Mouse (Mus musculus): ENCODE data around the gene Pnma1. TPM values are rescaled to one million over a fixed set of nuclear protein-coding genes. Genes with fewer than 3 reads are reported as not detected.

Gene Pnma1
- polyA plus RNA-seq, 1 experiment, result not detected

DNA sequence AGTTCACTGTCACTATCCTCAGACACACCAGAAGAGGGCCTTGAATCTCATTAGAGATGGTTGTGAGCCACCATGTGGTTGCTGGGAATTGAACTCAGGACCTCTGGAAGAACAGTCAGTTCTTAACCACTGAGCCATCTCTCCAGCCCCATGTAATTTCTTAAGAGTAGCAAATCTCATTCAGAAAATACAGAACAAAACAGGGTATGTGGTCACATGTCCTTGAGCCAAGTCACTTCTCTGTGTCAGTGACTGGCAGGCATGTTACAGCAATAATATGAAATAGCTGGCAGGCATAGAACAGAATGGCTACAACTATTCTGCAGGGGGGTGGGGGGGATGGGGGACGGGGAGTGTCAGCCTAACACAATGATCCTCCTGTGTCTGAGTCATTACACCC is 48.2 kb downstream of the Pnma1 start:
- H3K36me3 ChIP-seq (ENCODE audit: control insufficient read depth, insufficient read depth, low read length, poor library complexity, severe bottlenecking), result no peaks in the 10 kb centered on the region
- no peak overlapping the region for H3K4me3 ChIP-seq (ENCODE audit: low read depth, low read length)
- peaks cover 6% of the 10 kb centered on the region for H3K9me3 ChIP-seq (replicated peaks; ENCODE audit: control insufficient read depth, insufficient read depth, low read length, poor library complexity, severe bottlenecking)

DNA sequence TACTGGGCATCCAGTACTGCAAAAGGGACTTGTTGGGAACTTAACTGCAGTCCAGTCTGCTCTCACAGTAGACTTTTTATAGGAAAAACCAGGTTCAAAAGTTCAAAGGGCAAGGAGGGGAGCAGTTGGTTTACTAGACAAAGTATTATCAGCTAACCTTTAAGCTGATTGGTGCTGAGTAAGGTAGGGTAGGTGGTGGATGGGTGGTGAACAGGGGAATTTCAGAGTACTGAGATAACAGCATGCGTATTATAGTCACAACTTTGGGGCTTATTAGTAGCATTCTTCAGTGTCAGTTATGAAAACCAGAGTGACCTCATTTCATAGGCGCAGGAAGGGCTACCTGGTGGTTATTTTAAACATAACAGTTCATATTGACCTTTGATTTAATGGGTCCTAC is 48.7 kb downstream of the Pnma1 start:
- H3K27ac ChIP-seq (ENCODE audit: insufficient read depth, low read length), result no peak overlapping the region
- no peaks in the 10 kb centered on the region for H3K36me3 ChIP-seq (ENCODE audit: control insufficient read depth, insufficient read depth, low read length, poor library complexity, severe bottlenecking)
- H3K9me3 ChIP-seq (replicated peaks; ENCODE audit: control insufficient read depth, insufficient read depth, low read length, poor library complexity, severe bottlenecking), result peaks cover 6% of the 10 kb centered on the region
- no peaks in the 10 kb centered on the region for H3K4me1 ChIP-seq (ENCODE audit: control insufficient read depth, insufficient read depth, low read length)
- no peak overlapping the region for H3K9ac ChIP-seq (ENCODE audit: low read depth, poor library complexity, severe bottlenecking)
- TF ChIP-seq EP300 (IDR thresholded peaks at IDR 0.05; ENCODE audit: insufficient read depth, low read depth, low read length) (no peak), CTCF (IDR thresholded peaks at IDR 0.05; ENCODE audit: low read depth, low read length) (no peak), POLR2A (IDR thresholded peaks at IDR 0.05; ENCODE audit: insufficient read depth, low read length) (no peak)
- H3K4me3 ChIP-seq (ENCODE audit: low read depth, low read length), result no peak overlapping the region
- no peaks in the 10 kb centered on the region; the same call in 1 of the 2 replicates for H3K27me3 ChIP-seq (ENCODE audit: control insufficient read depth, insufficient read depth, low read length, poor library complexity, severe bottlenecking)

More for the DNA sequence above, 48.2 kb downstream of the Pnma1 start:
- TF ChIP-seq POLR2A (IDR thresholded peaks at IDR 0.05; ENCODE audit: insufficient read depth, low read length) (no peak), CTCF (IDR thresholded peaks at IDR 0.05; ENCODE audit: low read depth, low read length) (no peak), EP300 (IDR thresholded peaks at IDR 0.05; ENCODE audit: insufficient read depth, low read depth, low read length) (no peak)
- no peaks in the 10 kb centered on the region; the same call in 1 of the 2 replicates for H3K27me3 ChIP-seq (ENCODE audit: control insufficient read depth, insufficient read depth, low read length, poor library complexity, severe bottlenecking)
- H3K27ac ChIP-seq (ENCODE audit: insufficient read depth, low read length), result no peak overlapping the region
- H3K9ac ChIP-seq (ENCODE audit: low read depth, poor library complexity, severe bottlenecking), result no peak overlapping the region
- no peaks in the 10 kb centered on the region for H3K4me1 ChIP-seq (ENCODE audit: control insufficient read depth, insufficient read depth, low read length)

Other genes starting within 250 kb of the Pnma1 start
- gene Numb, start 226.6 kb downstream of the Pnma1 start, polyA plus RNA-seq (2011; ENCODE audit: insufficient read depth, insufficient read length, low read depth, missing spikeins), result 43.5 and 47.3 TPM in 2 replicates
- 13.0 and 13.7 TPM in 2 replicates for gene Riox1, start 197.9 kb downstream of the Pnma1 start, polyA plus RNA-seq (2011; ENCODE audit: insufficient read depth, insufficient read length, low read depth, missing spikeins)
- not detected in 2 replicates for gene Heatr4, start 163.6 kb downstream of the Pnma1 start, polyA plus RNA-seq (2011; ENCODE audit: insufficient read depth, insufficient read length, low read depth, missing spikeins)
- 6.5 and 6.7 TPM in 2 replicates for gene Acot2, start 160.6 kb downstream of the Pnma1 start, polyA plus RNA-seq (2011; ENCODE audit: insufficient read depth, insufficient read length, low read depth, missing spikeins)
- 36.4 and 48.7 TPM in 2 replicates for gene Acot1, start 139.0 kb downstream of the Pnma1 start, polyA plus RNA-seq (2011; ENCODE audit: insufficient read depth, insufficient read length, low read depth, missing spikeins)
- gene Acot4, start 110.1 kb downstream of the Pnma1 start, polyA plus RNA-seq (2011; ENCODE audit: insufficient read depth, insufficient read length, low read depth, missing spikeins), result 0.21 and 0.39 TPM in 2 replicates
- not detected in 2 replicates for gene Gm49366, start 109.6 kb downstream of the Pnma1 start, polyA plus RNA-seq (2011; ENCODE audit: insufficient read depth, insufficient read length, low read depth, missing spikeins)
- not detected in 2 replicates for gene Acot3, start 96.3 kb downstream of the Pnma1 start, polyA plus RNA-seq (2011; ENCODE audit: insufficient read depth, insufficient read length, low read depth, missing spikeins)
- not detected in 2 replicates for gene Acot5, start 79.2 kb downstream of the Pnma1 start, polyA plus RNA-seq (2011; ENCODE audit: insufficient read depth, insufficient read length, low read depth, missing spikeins)
- 0.78 and 1.1 TPM in 2 replicates for gene Acot6, start 47.8 kb downstream of the Pnma1 start, polyA plus RNA-seq (2011; ENCODE audit: insufficient read depth, insufficient read length, low read depth, missing spikeins)
- gene Dnal1, start 34.1 kb downstream of the Pnma1 start, polyA plus RNA-seq (2011; ENCODE audit: insufficient read depth, insufficient read length, low read depth, missing spikeins), result 13.3 and 15.1 TPM in 2 replicates
- 28.3 and 30.1 TPM in 2 replicates for gene Elmsan1, start 70.4 kb upstream of the Pnma1 start, polyA plus RNA-seq (2011; ENCODE audit: insufficient read depth, insufficient read length, low read depth, missing spikeins)
- gene Ptgr2, start 136.7 kb upstream of the Pnma1 start, polyA plus RNA-seq (2011; ENCODE audit: insufficient read depth, insufficient read length, low read depth, missing spikeins), result 28.1 and 31.2 TPM in 2 replicates
- gene Zfp410, start 168.4 kb upstream of the Pnma1 start, polyA plus RNA-seq (2011; ENCODE audit: insufficient read depth, insufficient read length, low read depth, missing spikeins), result 37.3 and 41.7 TPM in 2 replicates
- gene Coq6, start 213.2 kb upstream of the Pnma1 start, polyA plus RNA-seq (2011; ENCODE audit: insufficient read depth, insufficient read length, low read depth, missing spikeins), result 18.4 and 18.7 TPM in 2 replicates
- gene Fam161b, start 213.3 kb upstream of the Pnma1 start, polyA plus RNA-seq (2011; ENCODE audit: insufficient read depth, insufficient read length, low read depth, missing spikeins), result 1.3 and 1.4 TPM in 2 replicates